Mouse (Mus musculus) liver, embryonic 15.5 days (tissue): Measurements from ENCODE around the gene Cacna2d2. TPM values are rescaled to one million over a fixed set of nuclear protein-coding genes. Genes with fewer than 3 reads are reported as not detected.

Source experiments
- ATAC-seq: fragments of 200-750 bp; cut with Nextera tagmentation; 2 replicates; pipeline ENCODE4 v1.8.0; 2017; ENCODE audit warnings: moderate number of reproducible peaks, mild to moderate bottlenecking, moderate library complexity; ENCODE audit not compliant: insufficient read depth
- H3K27ac ChIP-seq: fragments of 300-500 bp; sonication (generic); replicated peaks from 2 replicates; pipeline ENCODE4 v1.5.1; 2015; ENCODE audit warnings: mild to moderate bottlenecking, inconsistent platforms
- H3K27me3 ChIP-seq: fragments of 300-500 bp; sonication (generic); 2 replicates; pipeline ENCODE4 v1.6.1; 2015; ENCODE audit warnings: mild to moderate bottlenecking, inconsistent platforms
- H3K36me3 ChIP-seq: fragments of 300-500 bp; sonication (generic); replicated peaks from 2 replicates; pipeline ENCODE4 v1.6.1; 2015; ENCODE audit warnings: moderate library complexity, mild to moderate bottlenecking, inconsistent platforms
- H3K4me1 ChIP-seq: fragments of 300-500 bp; sonication (generic); replicated peaks from 2 replicates; pipeline ENCODE4 v1.6.1; 2015; ENCODE audit warnings: inconsistent platforms
- H3K4me2 ChIP-seq: fragments of 300-500 bp; sonication (generic); 2 replicates; pipeline ENCODE4 v1.6.1; 2015; ENCODE audit warnings: moderate library complexity, mild to moderate bottlenecking, inconsistent platforms
- H3K4me3 ChIP-seq: fragments of 300-500 bp; sonication (generic); replicated peaks from 2 replicates; pipeline ENCODE4 v1.5.1; 2015; ENCODE audit warnings: mild to moderate bottlenecking, inconsistent platforms
- H3K9ac ChIP-seq: fragments of 300-500 bp; sonication (generic); 2 replicates; pipeline ENCODE4 v1.6.1; 2015; ENCODE audit warnings: moderate library complexity, mild to moderate bottlenecking, inconsistent platforms
- H3K9me3 ChIP-seq: fragments of 300-500 bp; sonication (generic); replicated peaks from 2 replicates; pipeline ENCODE4 v1.6.1; 2016; ENCODE audit warnings: inconsistent platforms
- WGBS: fragments of 180-500 bp; shearing (Covaris S2); methylation state at CpG from one replicate; pipeline ENCODE4 v1.1.7; 2015; ENCODE audit warnings: mixed read lengths; ENCODE audit not compliant: insufficient replicate concordance; 5-methylcytosine and 5-hydroxymethylcytosine counted together
- polyA plus RNA-seq: library from polyadenylated mRNA; unstranded; fragments of >200 nt; fragmentation: Nextera tagmentation; extraction: Ambion mirVana; gene quantifications from 2 replicates; pipeline ENCODE4 v1.2.1, GENCODE M21; 2015

Cacna2d2 gene
- polyA plus RNA-seq, 1 experiment from 2014 or later, result 0.02 TPM

- 39% methylated on average over 5 of the region's 5 CpGs for WGBS
- no peak for ATAC-seq
- peaks cover 11% of the 10 kb centered on the region for H3K4me1 ChIP-seq
- no peak overlapping the region for H3K9ac ChIP-seq
- no peak overlapping the region for H3K27ac ChIP-seq
- H3K36me3 ChIP-seq, result no peaks in the 10 kb centered on the region
- peaks cover 63% of the 10 kb centered on the region for H3K27me3 ChIP-seq
- H3K9me3 ChIP-seq, result no peaks in the 10 kb centered on the region
- H3K4me2 ChIP-seq, result no peak overlapping the region
- no peak overlapping the region for H3K4me3 ChIP-seq
These were observed 121.8 kb downstream of the Cacna2d2 start for GRCm38 (mm10) chr9:107521190-107521589.

- ATAC-seq, result no peak
- Histone ChIP-seq H3K4me3 (no peak overlapping the region), H3K4me2 (peak overlapping the region; percentile 18; the same call in 1 of the 2 replicates), H3K4me1 (peaks cover 17% of the 10 kb centered on the region), H3K27ac (no peak overlapping the region), H3K27me3 (peaks cover 70% of the 10 kb centered on the region), H3K36me3 (no peaks in the 10 kb centered on the region), H3K9me3 (no peaks in the 10 kb centered on the region), H3K9ac (no peak overlapping the region)
- 20% methylated on average over 25 of the region's 25 CpGs for WGBS
These were observed 122.4 kb downstream of the Cacna2d2 start for GRCm38 (mm10) chr9:107521711-107522399.

- Histone ChIP-seq H3K36me3 (no peaks in the 10 kb centered on the region), H3K9ac (no peak overlapping the region), H3K9me3 (no peaks in the 10 kb centered on the region), H3K4me3 (no peak overlapping the region), H3K27ac (no peak overlapping the region), H3K4me2 (peak overlapping the region; percentile 18; the same call in 1 of the 2 replicates), H3K4me1 (peaks cover 22% of the 10 kb centered on the region), H3K27me3 (peaks cover 75% of the 10 kb centered on the region)
- ATAC-seq, result no peak
- 42% methylated on average over 2 of the region's 2 CpGs for WGBS
These were observed 122.9 kb downstream of the Cacna2d2 start for GRCm38 (mm10) chr9:107522400-107522711.

- WGBS, result 6% methylated on average over 44 of the region's 44 CpGs
- Histone ChIP-seq H3K4me1 (peaks cover 21% of the 10 kb centered on the region), H3K9ac (no peak overlapping the region), H3K4me3 (peak overlapping the region; percentile 28), H3K4me2 (peak overlapping the region; percentile 51), H3K27me3 (peaks cover 68% of the 10 kb centered on the region), H3K27ac (no peak overlapping the region), H3K9me3 (no peaks in the 10 kb centered on the region), H3K36me3 (no peaks in the 10 kb centered on the region)
- peak; percentile 51 for ATAC-seq
These were observed 127.0 kb downstream of the Cacna2d2 start for GRCm38 (mm10) chr9:107526198-107527026.

GRCm38 (mm10) chr9:107533791-107534407, 134.5 kb downstream of the Cacna2d2 start, which contains the start of gene Tmem115:
TSS of gene Tmem115 (plus strand) at chr9:107533945.
- Histone ChIP-seq H3K9ac (peak within 1 kb of the TSS; percentile 85), H3K27ac (peak within 1 kb of the TSS; percentile 87), H3K27me3 (peaks cover 2% of the 10 kb centered on the region), H3K36me3 (peaks cover 24% of the 10 kb centered on the region), H3K9me3 (no peaks in the 10 kb centered on the region), H3K4me1 (peaks cover 40% of the 10 kb centered on the region), H3K4me2 (peak within 1 kb of the TSS; percentile 95), H3K4me3 (peak within 1 kb of the TSS; percentile 74)
- peak; percentile 94 for ATAC-seq
- WGBS, result under 1% methylated on average over 48 of the region's 48 CpGs

- H3K36me3 ChIP-seq, result peaks cover 31% of the 10 kb centered on the region
- WGBS, result under 1% methylated on average over 40 of the region's 40 CpGs
- peak overlapping the region; percentile 87 for H3K27ac ChIP-seq
- H3K4me2 ChIP-seq, result peak overlapping the region; percentile 95
- no peaks in the 10 kb centered on the region for H3K9me3 ChIP-seq
- H3K9ac ChIP-seq, result peak overlapping the region; percentile 85
- H3K27me3 ChIP-seq, result no peaks in the 10 kb centered on the region; the same call in none of the 2 replicates
- H3K4me1 ChIP-seq, result peaks cover 40% of the 10 kb centered on the region
- ATAC-seq, result peak; percentile 47
- peak overlapping the region; percentile 74 for H3K4me3 ChIP-seq
These were observed 135.2 kb downstream of the Cacna2d2 start for GRCm38 (mm10) chr9:107534408-107535202.

GRCm38 (mm10) chr9:107538231-107538630, 138.8 kb downstream of the Cacna2d2 start:
- Histone ChIP-seq H3K4me3 (no peak overlapping the region), H3K9me3 (no peaks in the 10 kb centered on the region), H3K4me2 (no peak overlapping the region), H3K4me1 (peaks cover 63% of the 10 kb centered on the region), H3K27ac (no peak overlapping the region), H3K36me3 (peaks cover 38% of the 10 kb centered on the region), H3K9ac (no peak overlapping the region), H3K27me3 (no peaks in the 10 kb centered on the region)
- WGBS, result 86% methylated on average over 7 of the region's 7 CpGs
- ATAC-seq, result no peak

GRCm38 (mm10) chr9:107538711-107539110, 139.3 kb downstream of the Cacna2d2 start:
- Histone ChIP-seq H3K4me3 (no peak overlapping the region), H3K4me1 (peaks cover 61% of the 10 kb centered on the region), H3K36me3 (peaks cover 41% of the 10 kb centered on the region), H3K27ac (no peak overlapping the region), H3K9me3 (no peaks in the 10 kb centered on the region), H3K9ac (no peak overlapping the region), H3K27me3 (no peaks in the 10 kb centered on the region), H3K4me2 (no peak overlapping the region)
- 79% methylated on average over 3 of the region's 3 CpGs for WGBS
- ATAC-seq, result no peak

- no peak overlapping the region for H3K4me3 ChIP-seq
- no peak for ATAC-seq
- H3K9ac ChIP-seq, result no peak overlapping the region
- no peak overlapping the region for H3K27ac ChIP-seq
- H3K27me3 ChIP-seq, result no peaks in the 10 kb centered on the region
- H3K9me3 ChIP-seq, result no peaks in the 10 kb centered on the region
- WGBS, result 94% methylated on average over 8 of the region's 8 CpGs
- H3K36me3 ChIP-seq, result peaks cover 52% of the 10 kb centered on the region
- peaks cover 55% of the 10 kb centered on the region for H3K4me1 ChIP-seq
- no peak overlapping the region for H3K4me2 ChIP-seq
These were observed 140.5 kb downstream of the Cacna2d2 start for GRCm38 (mm10) chr9:107539940-107540339.

- ATAC-seq, result no peak
- Histone ChIP-seq H3K4me2 (no peak overlapping the region), H3K36me3 (peaks cover 56% of the 10 kb centered on the region), H3K9me3 (no peaks in the 10 kb centered on the region), H3K9ac (no peak overlapping the region), H3K27me3 (no peaks in the 10 kb centered on the region), H3K27ac (no peak overlapping the region), H3K4me1 (peaks cover 53% of the 10 kb centered on the region), H3K4me3 (no peak overlapping the region)
- 57% methylated on average over 4 of the region's 4 CpGs for WGBS
These were observed 141.0 kb downstream of the Cacna2d2 start for GRCm38 (mm10) chr9:107540420-107540819.
